Mouse (Mus musculus) ES-Bruce4 (cell line): ENCODE data around the gene Dync2h1. TPM values are rescaled to one million over a fixed set of nuclear protein-coding genes. Genes with fewer than 3 reads are reported as not detected.

Source experiments
- H3K27ac ChIP-seq: 2 replicates; pipeline ENCODE4 v1.5.1; 2012; ENCODE audit warnings: low read length, inconsistent platforms; ENCODE audit not compliant: insufficient read depth
- H3K27me3 ChIP-seq: 2 replicates; pipeline ENCODE4 v1.6.1; 2012; ENCODE audit warnings: mild to moderate bottlenecking, low read length, inconsistent platforms; ENCODE audit not compliant: control insufficient read depth, poor library complexity, insufficient read depth, severe bottlenecking
- H3K36me3 ChIP-seq: 2 replicates; pipeline ENCODE4 v1.6.1; 2012; ENCODE audit warnings: inconsistent platforms, mild to moderate bottlenecking, low read length, moderate library complexity; ENCODE audit not compliant: control insufficient read depth, poor library complexity, insufficient read depth, severe bottlenecking
- H3K4me1 ChIP-seq: one replicate; pipeline ENCODE4 v1.8.1; 2011; ENCODE audit warnings: low read length; ENCODE audit not compliant: control insufficient read depth, insufficient read depth
- H3K4me3 ChIP-seq: 2 replicates; pipeline ENCODE4 v1.5.1; 2011; ENCODE audit warnings: low read depth, mild to moderate bottlenecking, low read length
- H3K9ac ChIP-seq: 2 replicates; pipeline ENCODE4 v1.6.1; 2012; ENCODE audit warnings: low read depth, mild to moderate bottlenecking, inconsistent platforms; ENCODE audit not compliant: poor library complexity, severe bottlenecking
- H3K9me3 ChIP-seq: replicated peaks from 2 replicates; pipeline ENCODE4 v1.6.1; 2012; ENCODE audit warnings: mild to moderate bottlenecking, low read length, inconsistent platforms; ENCODE audit not compliant: control insufficient read depth, poor library complexity, insufficient read depth, severe bottlenecking
- CTCF ChIP-seq: IDR thresholded peaks from one replicate; pipeline ENCODE4 v1.8.1; 2011; ENCODE audit warnings: low read depth, low read length
- EP300 ChIP-seq: IDR thresholded peaks from 2 replicates; pipeline ENCODE4 v1.6.1; 2011; ENCODE audit warnings: low read depth, low read length; ENCODE audit not compliant: insufficient read depth
- POLR2A ChIP-seq: IDR thresholded peaks from one replicate; pipeline ENCODE4 v1.8.1; 2011; ENCODE audit warnings: low read length; ENCODE audit not compliant: insufficient read depth
- polyA plus RNA-seq: library from polyadenylated mRNA; stranded (reverse); fragments of >200 nt; gene quantifications from 2 replicates; pipeline ENCODE4 v1.2.4, GENCODE M21; 2011; ENCODE audit warnings: low read depth; ENCODE audit not compliant: missing spikeins, insufficient read depth, insufficient read length

The Dync2h1 gene
- polyA plus RNA-seq, 1 experiment, result 8.6 TPM

DNA sequence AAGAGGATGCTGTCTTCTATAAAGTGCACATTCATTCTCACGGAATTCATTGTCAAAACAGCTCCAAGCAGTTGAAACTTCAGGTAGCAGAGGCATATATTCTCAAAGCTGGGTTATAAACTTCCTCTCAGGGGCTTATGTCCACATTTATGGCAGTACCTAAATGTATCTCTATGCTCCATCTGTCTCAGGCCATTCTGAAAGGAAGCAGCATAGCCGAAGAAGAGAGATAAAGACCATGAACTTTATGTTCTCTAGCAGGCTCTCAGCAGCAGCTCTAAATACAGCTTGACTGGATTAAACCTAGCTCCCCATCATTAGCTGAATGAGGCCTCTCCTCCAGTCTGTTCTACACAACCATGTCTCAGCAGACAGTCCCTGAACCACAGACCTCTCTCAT is 29.9 kb downstream of the Dync2h1 start:
- Histone ChIP-seq H3K27me3 (no peaks in the 10 kb centered on the region), H3K9ac (no peak overlapping the region), H3K27ac (no peak overlapping the region), H3K36me3 (no peaks in the 10 kb centered on the region; the same call in none of the 2 replicates), H3K4me1 (no peaks in the 10 kb centered on the region), H3K4me3 (no peak overlapping the region), H3K9me3 (no peaks in the 10 kb centered on the region)
- no peak for TF ChIP-seq POLR2A
- no peak for TF ChIP-seq CTCF
- TF ChIP-seq EP300, result no peak

DNA sequence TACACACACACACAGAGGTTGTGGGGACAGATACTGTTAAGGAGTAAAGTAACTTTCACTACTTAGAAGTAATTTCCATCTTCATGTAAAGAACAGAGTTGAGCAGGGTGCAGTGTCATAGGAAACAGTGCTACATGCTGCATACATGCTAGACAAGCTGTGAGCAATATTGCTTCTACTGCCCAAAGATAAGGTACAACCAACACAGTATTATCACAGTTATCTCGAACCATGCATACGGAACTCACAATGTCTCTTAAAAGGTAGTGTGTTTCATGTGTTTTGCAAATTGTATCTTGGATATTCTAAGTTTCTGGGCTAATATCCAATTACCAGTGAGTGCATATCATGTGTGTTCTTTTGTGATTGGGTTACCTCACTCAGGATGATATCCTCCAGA is 61.4 kb downstream of the Dync2h1 start:
- H3K4me1 ChIP-seq, result no peaks in the 10 kb centered on the region
- no peak overlapping the region for H3K9ac ChIP-seq
- TF ChIP-seq EP300 (no peak), POLR2A (no peak), CTCF (no peak)
- H3K27ac ChIP-seq, result no peak overlapping the region
- no peaks in the 10 kb centered on the region for H3K36me3 ChIP-seq
- no peaks in the 10 kb centered on the region for H3K9me3 ChIP-seq
- no peak overlapping the region for H3K4me3 ChIP-seq
- H3K27me3 ChIP-seq, result no peaks in the 10 kb centered on the region

DNA sequence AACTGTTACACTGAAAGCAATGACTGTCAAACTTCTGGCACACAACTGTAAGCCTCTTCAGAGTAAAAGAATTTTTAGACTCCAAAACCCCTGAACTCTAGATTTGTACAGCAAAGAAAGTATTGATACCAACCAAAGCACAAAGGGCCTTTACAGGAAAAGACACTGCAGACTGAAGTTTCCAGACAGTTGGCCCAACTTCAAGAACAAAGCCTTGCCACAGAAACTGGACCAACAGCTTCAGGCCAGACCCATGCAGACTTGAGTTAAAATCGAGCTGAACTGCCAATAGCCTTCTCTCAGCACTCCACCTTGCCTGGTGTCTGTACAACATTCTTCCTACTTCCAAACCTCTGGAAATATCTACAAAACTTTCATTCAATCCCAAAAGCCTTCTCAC is 74.1 kb downstream of the Dync2h1 start:
- Histone ChIP-seq H3K9me3 (no peaks in the 10 kb centered on the region), H3K9ac (no peak overlapping the region), H3K4me3 (no peak overlapping the region), H3K4me1 (no peaks in the 10 kb centered on the region), H3K27me3 (no peaks in the 10 kb centered on the region), H3K36me3 (no peaks in the 10 kb centered on the region), H3K27ac (no peak overlapping the region)
- TF ChIP-seq CTCF, result no peak
- TF ChIP-seq POLR2A, result no peak
- no peak for TF ChIP-seq EP300

- H3K9me3 ChIP-seq, result no peaks in the 10 kb centered on the region
- H3K36me3 ChIP-seq, result no peaks in the 10 kb centered on the region
- TF ChIP-seq CTCF (no peak), POLR2A (no peak), EP300 (no peak)
- no peaks in the 10 kb centered on the region for H3K27me3 ChIP-seq
- H3K4me1 ChIP-seq, result no peaks in the 10 kb centered on the region
- H3K4me3 ChIP-seq, result no peak overlapping the region
- H3K27ac ChIP-seq, result no peak overlapping the region
- no peak overlapping the region for H3K9ac ChIP-seq
Observed at GRCm38 (mm10) chr9:7101361-7101760, 82.9 kb downstream of the Dync2h1 start.

GRCm38 (mm10) chr9:7074625-7075024 is 109.6 kb downstream of the Dync2h1 start:
- Histone ChIP-seq H3K4me3 (no peak overlapping the region), H3K27ac (no peak overlapping the region), H3K27me3 (no peaks in the 10 kb centered on the region), H3K4me1 (no peaks in the 10 kb centered on the region), H3K9ac (no peak overlapping the region), H3K36me3 (no peaks in the 10 kb centered on the region), H3K9me3 (no peaks in the 10 kb centered on the region)
- no peak for TF ChIP-seq EP300
- TF ChIP-seq POLR2A, result no peak
- TF ChIP-seq CTCF, result no peak

DNA sequence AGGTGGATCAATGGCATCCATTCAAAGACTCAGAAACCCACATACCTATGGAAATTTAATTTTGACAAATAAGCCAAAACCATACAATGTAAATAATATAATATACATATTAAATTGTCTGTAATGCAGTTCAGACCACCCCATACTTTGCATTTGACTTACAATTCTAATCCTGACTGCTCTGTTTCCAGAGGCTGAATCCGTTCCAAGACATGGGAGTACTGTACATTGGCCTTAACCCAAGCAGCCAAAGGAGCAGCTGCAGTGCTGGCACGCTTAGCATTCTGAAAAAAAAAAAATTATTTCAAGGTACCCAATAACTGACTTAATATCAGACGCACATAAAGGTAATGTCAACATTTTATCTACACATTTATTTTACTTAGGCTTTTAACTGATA is 113.4 kb downstream of the Dync2h1 start:
- Histone ChIP-seq H3K9me3 (no peaks in the 10 kb centered on the region), H3K27ac (no peak overlapping the region), H3K9ac (no peak overlapping the region), H3K4me1 (no peaks in the 10 kb centered on the region), H3K4me3 (no peak overlapping the region), H3K27me3 (no peaks in the 10 kb centered on the region), H3K36me3 (no peaks in the 10 kb centered on the region)
- TF ChIP-seq POLR2A (no peak), CTCF (no peak), EP300 (no peak)
